Comparison of ENCODE assay signal across 8 mouse cellular contexts in the genomic region with DNA sequence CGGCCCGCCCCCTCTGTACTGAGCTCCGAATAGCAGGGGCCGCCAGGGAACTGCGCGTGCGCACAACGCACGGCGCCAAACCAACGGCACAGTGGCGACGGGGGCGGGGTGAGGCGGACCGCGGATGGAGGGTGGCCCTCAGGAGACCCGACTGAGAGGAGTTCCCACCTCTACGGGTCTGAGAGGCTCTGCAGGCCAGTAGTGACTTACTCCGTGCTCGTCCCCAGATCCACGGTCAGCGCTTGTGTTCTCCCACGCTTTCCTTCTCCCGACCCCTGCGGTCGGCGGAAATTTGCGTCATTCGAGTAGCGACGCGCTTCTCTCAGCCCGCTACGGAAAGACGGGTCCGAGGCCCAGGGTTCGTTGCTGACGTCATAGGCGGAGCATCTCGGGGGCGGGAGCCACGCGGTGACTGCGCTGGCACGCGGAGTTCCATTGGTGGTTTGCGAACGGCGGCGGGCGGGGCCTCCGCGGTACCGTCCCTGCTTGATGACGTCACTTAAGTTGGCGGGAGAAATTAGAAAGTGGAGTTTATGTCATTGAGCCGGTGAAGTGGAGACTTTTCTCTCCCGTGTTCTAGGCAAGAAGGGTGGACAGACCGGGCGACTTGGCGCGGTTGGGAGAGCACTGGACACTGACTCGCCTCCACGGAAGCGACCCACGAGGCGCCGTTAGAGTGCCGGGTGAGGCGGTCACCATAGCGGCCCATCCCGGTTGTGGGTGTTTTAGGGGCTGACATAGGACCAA. TPM values are rescaled to one million over a fixed set of nuclear protein-coding genes. Genes with fewer than 3 reads are reported as not detected.
DNase-seq lines count a peak whose midpoint lies in the region; ATAC-seq lines count a peak whose summit lies in the region.

TSS of gene Larp7 (minus strand) at position 377 of the 747 bp plus-strand sequence.
TSS of gene Zgrf1 (plus strand) at position 517 of the 747 bp plus-strand sequence.

- peaks cover 17% of the 10 kb centered on the region for H3K4me1 ChIP-seq in hindbrain, embryonic 15.5 days (replicated peaks)

- WGBS in hindbrain, embryonic 15.5 days: under 1% methylated on average over 73 of the region's 73 CpGs

- peak within 1 kb of the TSS; percentile 76 for H3K4me2 ChIP-seq in hindbrain, embryonic 15.5 days

- ATAC-seq in hindbrain, embryonic 15.5 days (ENCODE audit: low FRiP score, low read depth): peak; percentile 99

- peak within 1 kb of the TSS; percentile 73 for H3K9ac ChIP-seq in hindbrain, embryonic 15.5 days

- no peaks in the 10 kb centered on the region for H3K36me3 ChIP-seq in hindbrain, embryonic 15.5 days

- no peaks in the 10 kb centered on the region for H3K27me3 ChIP-seq in hindbrain, embryonic 15.5 days

- peak within 1 kb of the TSS; percentile 97 for H3K27ac ChIP-seq in hindbrain, embryonic 15.5 days (replicated peaks)

- peak within 1 kb of the TSS; percentile 76 for H3K4me3 ChIP-seq in hindbrain, embryonic 15.5 days

- no peaks in the 10 kb centered on the region for H3K9me3 ChIP-seq in hindbrain, embryonic 15.5 days

- DNase-seq in T-cell, adult 2 months (ENCODE audit: low spot score): peak; percentile 99
- peak; percentile 97 to 99 for DNase-seq in cerebellum, postnatal 36 days
- peak; percentile 99 to 100 for DNase-seq in frontal cortex, postnatal 36 days (ENCODE audit: low spot score in 2 of 2)
- DNase-seq in left cerebral cortex, adult 11 months (ENCODE audit: low spot score): peak; percentile 98
- peak; percentile 99 for DNase-seq in lung, postnatal 4 days
- DNase-seq in retina, postnatal 7 days (ENCODE audit: low read depth, low spot score): peak; percentile 97
- DNase-seq in urinary bladder, adult 2 months (ENCODE audit: low spot score): peak; percentile 95

RNA-seq across cellular contexts. Expression of gene Larp7, which starts in this region (rescaled TPM):
- polyA plus RNA-seq in hindbrain, embryonic 15.5 days (2015; fragmentation: Nextera tagmentation; extraction: Ambion mirVana): 27.5 and 31.7 TPM in 2 replicates
- polyA plus RNA-seq in urinary bladder, adult 2 months (2012; rRNA removed): 18.7 and 19.8 TPM in 2 replicates

RNA-seq across cellular contexts. Expression of gene Zgrf1, which starts in this region (rescaled TPM):
- 4.2 and 4.5 TPM in 2 replicates for polyA plus RNA-seq in hindbrain, embryonic 15.5 days (2015; fragmentation: Nextera tagmentation; extraction: Ambion mirVana)
- polyA plus RNA-seq in urinary bladder, adult 2 months (2012; rRNA removed): 2.1 and 2.9 TPM in 2 replicates

Comparison
In these comparisons a context has a peak if more than half of its experiments do, and no peak if none do; other contexts are left out.
1. Peak in every context shown above with its lines: DNase-seq, ATAC-seq, H3K4me3 ChIP-seq and H3K27ac ChIP-seq.